Mouse (Mus musculus): ENCODE data around the gene Gtf2ird2.

DNA sequence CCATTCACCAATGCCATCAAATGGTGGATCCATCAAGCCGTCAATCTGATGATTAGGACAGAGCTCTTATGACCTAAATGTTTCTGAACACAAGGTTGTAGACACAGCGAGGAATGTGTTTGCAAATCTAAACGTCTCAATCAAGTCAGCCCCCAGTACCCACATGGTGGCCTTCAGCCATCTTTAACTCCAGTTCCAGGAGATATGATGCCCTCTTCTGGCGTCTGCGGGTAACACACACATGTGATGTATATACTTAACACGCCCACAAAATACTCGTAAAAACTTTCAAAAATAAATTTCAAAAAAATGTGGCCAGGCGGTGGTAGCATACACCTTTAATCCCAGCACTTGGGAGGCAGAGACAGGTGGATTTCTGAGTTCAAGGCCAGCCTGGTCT, 38.8 kb upstream of the Gtf2ird2 start:
- TF ChIP-seq CTCF (conservative IDR thresholded peaks at IDR 0.05; ENCODE audit: low read length), result peak; percentile 45
- TF ChIP-seq POU5F1 (IDR thresholded peaks at IDR 0.05; ENCODE audit: borderline replicate concordance, low read length), result no peak
- TF ChIP-seq NANOG (IDR thresholded peaks at IDR 0.05; ENCODE audit: borderline replicate concordance, low read length), result no peak
